Mouse (Mus musculus) CH12.LX (cell line): Measurements from ENCODE around the gene Dnajb11. TPM values are rescaled to one million over a fixed set of nuclear protein-coding genes. Genes with fewer than 3 reads are reported as not detected.

Experiments used
- DNase-seq: peaks from one replicate; pipeline ENCODE4 v3.0.0-alpha.2; 2013; ENCODE audit errors: extremely low read depth
- H3K27ac ChIP-seq: 2 replicates; pipeline ENCODE4 v1.5.1; 2012; ENCODE audit warnings: low read depth, mild to moderate bottlenecking, control low read depth, moderate library complexity; ENCODE audit not compliant: insufficient read depth
- H3K27me3 ChIP-seq: replicated peaks from 2 replicates; pipeline ENCODE3; 2012; ENCODE audit warnings: inconsistent platforms
- H3K36me3 ChIP-seq, 2 experiments: replicated peaks in 1 of 2; 2 replicates each; pipeline versions ENCODE3 to v1.6.1; 2012; ENCODE audit warnings: inconsistent platforms in 1 of 2, low read length in 1 of 2, mild to moderate bottlenecking in 1 of 2, mixed read lengths in 1 of 2, moderate library complexity in 1 of 2; ENCODE audit not compliant: control insufficient read depth in 1 of 2, insufficient read depth in 1 of 2
- H3K4me1 ChIP-seq, 2 experiments: 2 replicates each; pipeline ENCODE4 v1.6.1; 2012; ENCODE audit warnings: inconsistent platforms in 1 of 2, moderate library complexity in 1 of 2; ENCODE audit not compliant: insufficient read depth in 2 of 2, control insufficient read depth in 1 of 2
- H3K4me2 ChIP-seq: 2 replicates; pipeline ENCODE4 v1.6.1; 2012; ENCODE audit warnings: low read depth, mild to moderate bottlenecking, control low read depth; ENCODE audit not compliant: poor library complexity, insufficient read depth, severe bottlenecking
- H3K4me3 ChIP-seq, 3 experiments: fragments of 150-350 bp in 1 of 3; sonication (generic) in 1 of 3; replicated peaks in 1 of 3; 2 replicates each; pipeline versions ENCODE3 to v1.5.1; 2011 to 2012; ENCODE audit warnings: low read depth in 2 of 3, low read length in 2 of 3, mild to moderate bottlenecking in 2 of 3, moderate library complexity in 2 of 3, control low read depth in 1 of 3, improper control_type of control experiment in 1 of 3, inconsistent platforms in 1 of 3, mixed read lengths in 1 of 3; ENCODE audit not compliant: poor library complexity in 1 of 3
- H3K79me2 ChIP-seq: replicated peaks from 2 replicates; pipeline ENCODE4 v1.6.1; 2012; ENCODE audit warnings: mild to moderate bottlenecking, moderate library complexity; ENCODE audit not compliant: control insufficient read depth, poor library complexity, insufficient read depth, severe bottlenecking; ENCODE audit errors: extremely low read depth
- H3K9ac ChIP-seq: 2 replicates; pipeline ENCODE4 v1.6.1; 2012; ENCODE audit warnings: low read depth, mild to moderate bottlenecking, control low read depth, moderate library complexity; ENCODE audit not compliant: insufficient read depth
- H3K9me3 ChIP-seq: replicated peaks from 2 replicates; pipeline ENCODE3; 2012; ENCODE audit warnings: low read length, inconsistent platforms, mixed read lengths
- BHLHE40 ChIP-seq: IDR thresholded peaks from 2 replicates; pipeline ENCODE4 v1.6.1; 2011; ENCODE audit warnings: mild to moderate bottlenecking, low read depth, low read length, improper control_type of control experiment
- CHD2 ChIP-seq: IDR thresholded peaks from 2 replicates; pipeline ENCODE4 v1.6.1; 2011; ENCODE audit warnings: low read length, improper control_type of control experiment
- CTCF ChIP-seq, 2 experiments: IDR thresholded peaks in 1 of 2; conservative IDR thresholded peaks in 1 of 2; 2 replicates each; pipeline ENCODE4 v1.5.1; 2011 to 2012; ENCODE audit warnings: low read depth in 2 of 2, low read length in 2 of 2, improper control_type of control experiment in 1 of 2, inconsistent platforms in 1 of 2, mild to moderate bottlenecking in 1 of 2, moderate library complexity in 1 of 2
- E2F4 ChIP-seq: IDR thresholded peaks from 2 replicates; pipeline ENCODE4 v1.6.1; 2011; ENCODE audit warnings: low read depth, low read length, improper control_type of control experiment; ENCODE audit not compliant: insufficient replicate concordance
- EP300 ChIP-seq: IDR thresholded peaks from 2 replicates; pipeline ENCODE4 v1.6.1; 2011; ENCODE audit warnings: low read length, improper control_type of control experiment
- ETS1 ChIP-seq: conservative IDR thresholded peaks from 2 replicates; pipeline ENCODE4 v1.6.1; 2012; ENCODE audit warnings: low read depth, mild to moderate bottlenecking, inconsistent platforms, low read length, improper control_type of control experiment, moderate library complexity
- HCFC1 ChIP-seq: IDR thresholded peaks from 2 replicates; pipeline ENCODE4 v1.6.1; 2012; ENCODE audit warnings: low read depth, mild to moderate bottlenecking, inconsistent platforms, low read length, improper control_type of control experiment
- IRF4 ChIP-seq: IDR thresholded peaks from 2 replicates; pipeline ENCODE4 v1.6.1; 2014; ENCODE audit warnings: low read depth, mild to moderate bottlenecking, inconsistent platforms, low read length, improper control_type of control experiment
- JUND ChIP-seq: conservative IDR thresholded peaks from 2 replicates; pipeline ENCODE4 v1.6.1; 2011; ENCODE audit warnings: low read depth, low read length, improper control_type of control experiment
- KAT2A ChIP-seq: IDR thresholded peaks from 2 replicates; pipeline ENCODE4 v1.6.1; 2012; ENCODE audit warnings: low read length, improper control_type of control experiment, inconsistent platforms; ENCODE audit not compliant: insufficient replicate concordance
- MAFK ChIP-seq: IDR thresholded peaks from 2 replicates; pipeline ENCODE4 v1.6.1; 2011; ENCODE audit warnings: low read length, improper control_type of control experiment; ENCODE audit not compliant: insufficient replicate concordance
- MAZ ChIP-seq: IDR thresholded peaks from 2 replicates; pipeline ENCODE4 v1.6.1; 2012; ENCODE audit warnings: low read depth, mild to moderate bottlenecking, inconsistent platforms, low read length, improper control_type of control experiment, moderate library complexity
- MEF2A ChIP-seq: IDR thresholded peaks from 2 replicates; pipeline ENCODE4 v1.6.1; 2014; ENCODE audit warnings: low read depth, mild to moderate bottlenecking, inconsistent platforms, low read length, improper control_type of control experiment, borderline replicate concordance
- MXI1 ChIP-seq: IDR thresholded peaks from 2 replicates; pipeline ENCODE4 v1.6.1; 2011; ENCODE audit warnings: mild to moderate bottlenecking, low read depth, low read length, improper control_type of control experiment
- MYC ChIP-seq: IDR thresholded peaks from 2 replicates; pipeline ENCODE4 v1.6.1; 2011; ENCODE audit warnings: low read depth, mild to moderate bottlenecking, improper control_type of control experiment, low read length
- NELFE ChIP-seq: IDR thresholded peaks from 2 replicates; pipeline ENCODE4 v1.6.1; 2011; ENCODE audit warnings: low read depth, low read length, improper control_type of control experiment
- RAD21 ChIP-seq: IDR thresholded peaks from 2 replicates; pipeline ENCODE4 v1.6.1; 2011; ENCODE audit warnings: low read depth, mild to moderate bottlenecking, low read length, improper control_type of control experiment, moderate library complexity
- SIN3A ChIP-seq: IDR thresholded peaks from 2 replicates; pipeline ENCODE4 v1.6.1; 2012; ENCODE audit warnings: low read length, improper control_type of control experiment, inconsistent platforms
- TBP ChIP-seq: conservative IDR thresholded peaks from 2 replicates; pipeline ENCODE4 v1.6.1; 2011; ENCODE audit warnings: low read depth, low read length, improper control_type of control experiment
- USF1 ChIP-seq: IDR thresholded peaks from 2 replicates; pipeline ENCODE4 v1.6.1; 2014; ENCODE audit warnings: low read depth, mild to moderate bottlenecking, inconsistent platforms, low read length, improper control_type of control experiment
- USF2 ChIP-seq: conservative IDR thresholded peaks from 2 replicates; pipeline ENCODE4 v1.6.1; 2011; ENCODE audit warnings: low read depth, low read length, improper control_type of control experiment
- ZC3H11A ChIP-seq: IDR thresholded peaks from 2 replicates; pipeline ENCODE4 v1.6.1; 2012; ENCODE audit warnings: low read depth, mild to moderate bottlenecking, inconsistent platforms, low read length, improper control_type of control experiment
- ZMIZ1 ChIP-seq: IDR thresholded peaks from 2 replicates; pipeline ENCODE4 v1.6.1; 2012; ENCODE audit warnings: low read depth, mild to moderate bottlenecking, inconsistent platforms, low read length, improper control_type of control experiment
- dilution Hi-C: fragments of 300-500 bp; cut with MboI; formaldehyde crosslinking; loops from 2 replicates; pipeline ENCODE4 v1.14.3; 2020; ENCODE audit warnings: low sequenced_read_pairs; ENCODE audit not compliant: extremely low pct_unique_long_range_greater_than_20kb, extremely low pct_ligation_motif_present
- in situ Hi-C: fragments of 300-500 bp; cut with MboI; formaldehyde crosslinking; loops from 3 replicates; pipeline ENCODE4 v1.14.3; 2019; ENCODE audit warnings: low sequenced_read_pairs, low pct_ligation_motif_present, low pct_unique_long_range_greater_than_20kb, mixed read lengths
- polyA plus RNA-seq: library from polyadenylated mRNA; unstranded; fragments of >175 nt; gene quantifications from 2 replicates; pipeline ENCODE4 v1.2.1, GENCODE M21; 2012; ENCODE audit warnings: low read depth; ENCODE audit not compliant: insufficient read length
- total RNA-seq, 2 experiments: library from RNA; depleted of rRNA; stranded (reverse); fragments of 300-350 nt in 1 of 2; fragments of >200 nt in 1 of 2; gene quantifications; 2 replicates each; pipeline ENCODE4 v1.2.3; 2012 to 2014

The Dnajb11 gene
- total and polyA plus RNA-seq, 3 experiments, result 122 to 206 (median 129) TPM

DNA sequence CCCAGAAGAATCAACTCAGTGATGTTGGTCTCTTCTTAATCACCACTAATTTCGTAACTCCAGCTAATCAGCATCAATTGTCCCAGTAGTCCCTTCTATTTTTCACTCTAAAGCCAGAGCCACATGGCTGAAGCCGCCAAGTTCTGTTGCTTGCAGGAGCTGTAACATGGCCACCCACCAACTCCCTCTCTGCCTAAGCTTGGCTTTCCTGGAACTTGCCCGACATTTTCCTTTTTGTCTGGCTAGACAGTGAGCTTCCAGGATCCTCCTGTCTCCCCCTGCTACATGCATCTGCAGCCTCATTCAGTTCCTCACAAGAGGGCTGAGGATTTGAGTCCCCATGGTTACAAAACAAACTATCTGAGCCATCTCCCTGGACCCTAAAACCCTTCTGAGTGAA lies 54.3 kb downstream of the Dnajb11 start:
- Histone ChIP-seq H3K9me3 (peaks cover 5% of the 10 kb centered on the region), H3K79me2 (no peaks in the 10 kb centered on the region)
- dilution Hi-C loops, result no loop called here
- TF ChIP-seq MYC (no peak), ETS1 (no peak), NELFE (no peak), KAT2A (no peak), JUND (no peak), CHD2 (no peak), E2F4 (no peak), ZMIZ1 (no peak), USF2 (no peak), USF1 (no peak), RAD21 (no peak), MEF2A (no peak), MAFK (no peak)
- TF ChIP-seq, all 38 proteins: peak for 0
- Histone ChIP-seq H3K4me2 (no peak overlapping the region), H3K27ac (no peak overlapping the region), H3K36me3 (no peaks in the 10 kb centered on the region), H3K9ac (no peak overlapping the region), H3K27me3 (no peaks in the 10 kb centered on the region), H3K4me1 (no peaks in the 10 kb centered on the region), H3K4me3 (no peak overlapping the region)
- DNase-seq, result no peak
- in situ Hi-C loops, result no loop called here

- no peaks in the 10 kb centered on the region for H3K36me3 ChIP-seq
- H3K4me2 ChIP-seq, result no peak overlapping the region
- no peak for DNase-seq
- no peak for TF ChIP-seq EP300
- TF ChIP-seq HCFC1, result no peak
- TF ChIP-seq USF1, result no peak
- TF ChIP-seq USF2, result no peak
- TF ChIP-seq NELFE, result no peak
- no peak for TF ChIP-seq SIN3A
- no peak for TF ChIP-seq CTCF (conservative IDR thresholded peaks at IDR 0.05 in 1 of 2, IDR thresholded peaks at IDR 0.05 in 1 of 2; ENCODE audit: low read depth in 2 of 2, low read length in 2 of 2)
- TF ChIP-seq ZMIZ1, result no peak
- no peak for TF ChIP-seq BHLHE40
- no peak for TF ChIP-seq MAZ
- no peak for TF ChIP-seq IRF4
- no peak for TF ChIP-seq MYC
- TF ChIP-seq MAFK, result no peak
- TF ChIP-seq TBP, result no peak
- no peak for TF ChIP-seq ZC3H11A
- TF ChIP-seq JUND, result no peak
- no peak for TF ChIP-seq MXI1
- H3K9me3 ChIP-seq, result peaks cover 5% of the 10 kb centered on the region
- H3K27me3 ChIP-seq, result no peaks in the 10 kb centered on the region
- H3K4me3 ChIP-seq, result no peak overlapping the region
- no peaks in the 10 kb centered on the region for H3K4me1 ChIP-seq
- dilution Hi-C loops (no loop called here), in situ Hi-C loops (no loop called here)
- no peak overlapping the region for H3K9ac ChIP-seq
- no peak overlapping the region for H3K27ac ChIP-seq
- H3K79me2 ChIP-seq, result no peaks in the 10 kb centered on the region
Observed at GRCm38 (mm10) chr16:22912886-22913285, 55.2 kb downstream of the Dnajb11 start.
